Mouse (Mus musculus) liver, embryonic 14.5 days (tissue): ENCODE results near the gene Atp6v1fnb.

Experiments used
- CTCF ChIP-seq: IDR thresholded peaks from 2 replicates; pipeline ENCODE4 v1.5.1; 2016; ENCODE audit warnings: antibody characterized with exemption, low read depth, control low read depth
- EP300 ChIP-seq: IDR thresholded peaks from 2 replicates; pipeline ENCODE4 v1.6.1; 2016; ENCODE audit warnings: antibody characterized with exemption, low read depth

GRCm38 (mm10) chr6:29445354-29445753 is 25.9 kb upstream of the Atp6v1fnb start:
- TF ChIP-seq CTCF (no peak), EP300 (no peak)
